In the genomic region with DNA sequence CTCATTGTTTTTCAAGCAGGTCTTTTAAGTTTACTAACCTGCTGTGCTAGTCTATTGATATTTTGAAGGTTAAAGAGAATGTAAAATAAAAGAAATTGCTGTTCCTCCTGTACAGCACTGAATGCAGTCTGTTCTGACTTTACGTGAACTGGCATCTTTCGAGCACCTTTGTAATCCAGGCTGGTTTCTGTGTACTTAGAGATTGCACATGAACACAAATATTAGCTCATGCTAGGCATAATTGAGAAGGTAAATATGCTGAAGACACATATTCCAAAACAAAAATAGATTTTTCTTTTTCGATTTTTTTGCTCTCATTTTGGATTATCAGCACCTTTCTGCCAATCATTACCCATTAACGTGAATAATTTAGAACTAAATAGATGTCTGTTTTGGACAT, we compare ENCODE assay signal across 11 mouse cellular contexts. TPM values are rescaled to one million over a fixed set of nuclear protein-coding genes. Genes with fewer than 3 reads are reported as not detected.
A peak's percentile ranks its signal among the peaks of the same experiment; 100 is the strongest.
DNase-seq lines count a peak whose midpoint lies in the region; ATAC-seq and TF ChIP-seq lines count a peak whose summit lies in the region.
"Had no signal": no experiment of that assay in that cellular context is flagged by ENCODE, and none has a peak within 500 bp of the region (broad histone marks: within the 10 kb centered on the region; RNA-seq: fewer than 3 reads in every experiment).

No protein-coding gene starts in this region.

- no peak for ATAC-seq in heart, embryonic 15.5 days (replicated peaks; ENCODE audit: insufficient number of reproducible peaks, insufficient read depth, low FRiP score, low read depth)
- ATAC-seq in lung, embryonic 16.5 days (ENCODE audit: low read depth), result no peak
- ATAC-seq in limb, embryonic 12.5 days (ENCODE audit: insufficient number of reproducible peaks, insufficient read depth, low FRiP score, low TSS enrichment, low read depth), result no peak
- ATAC-seq in neural tube, embryonic 14.5 days (ENCODE audit: low read depth), result no peak

- no peak for TF ChIP-seq CTCF in lung, adult 2 months (IDR thresholded peaks at IDR 0.05; ENCODE audit: insufficient read depth, low read length)

- peaks cover 28% of the 10 kb centered on the region for H3K4me1 ChIP-seq in heart, embryonic 15.5 days (replicated peaks)
- peaks cover 25% of the 10 kb centered on the region for H3K4me1 ChIP-seq in lung, embryonic 16.5 days (replicated peaks; ENCODE audit: control insufficient read depth, insufficient read depth, low read length)
- peaks cover 8% of the 10 kb centered on the region for H3K4me1 ChIP-seq in lung, adult 2 months (ENCODE audit: control insufficient read depth, insufficient read depth, low read length)
- peaks cover 21% of the 10 kb centered on the region for H3K4me1 ChIP-seq in limb, embryonic 12.5 days (replicated peaks)
- H3K4me1 ChIP-seq in neural tube, embryonic 14.5 days (ENCODE audit: control insufficient read depth, insufficient read depth, low read length), result peaks cover 14% of the 10 kb centered on the region; the same call in 1 of the 2 replicates

- no peak overlapping the region for H3K4me3 ChIP-seq in heart, embryonic 15.5 days
- H3K4me3 ChIP-seq in lung, embryonic 16.5 days (ENCODE audit: low read length), result no peak overlapping the region
- H3K4me3 ChIP-seq in lung, adult 2 months (replicated peaks; ENCODE audit: extremely low read depth, low read depth, low read length), result no peak overlapping the region
- H3K4me3 ChIP-seq in limb, embryonic 12.5 days (replicated peaks), result no peak overlapping the region
- peak overlapping the region; percentile 4; the same call in 1 of the 2 replicates for H3K4me3 ChIP-seq in neural tube, embryonic 14.5 days (ENCODE audit: low read depth, low read length)

- DNase-seq in heart, adult 9 months (ENCODE audit: low spot score in 2 of 2), result no peak
- no peak for DNase-seq in lung, adult 2 months
- DNase-seq in layer of hippocampus, postnatal 25 days (ENCODE audit: extremely low spot score in 1 of 2, low spot score in 1 of 2), result no peak
- DNase-seq: cerebellum, adult 9-11 months; thymus, postnatal 4 days had no signal

- 79% methylated on average over 4 of the region's 4 CpGs for WGBS in heart, embryonic 15.5 days
- 71% methylated on average over 4 of the region's 4 CpGs for WGBS in lung, embryonic 16.5 days
- 67% methylated on average over 4 of the region's 4 CpGs for WGBS in lung, adult 2 months
- 89% methylated on average over 4 of the region's 4 CpGs for WGBS in limb, embryonic 12.5 days
- WGBS in neural tube, embryonic 14.5 days, result 92% methylated on average over 4 of the region's 4 CpGs

- TF ChIP-seq POLR2A in lung, adult 2 months (IDR thresholded peaks at IDR 0.05; ENCODE audit: borderline replicate concordance, extremely low read depth, low read depth, low read length), result no peak

- H3K9ac ChIP-seq in heart, embryonic 15.5 days, result no peak overlapping the region
- H3K9ac ChIP-seq in lung, embryonic 16.5 days (ENCODE audit: low read length), result no peak overlapping the region
- no peak overlapping the region for H3K9ac ChIP-seq in limb, embryonic 12.5 days (replicated peaks)
- no peak overlapping the region for H3K9ac ChIP-seq in neural tube, embryonic 14.5 days (replicated peaks; ENCODE audit: low read depth, low read length)

- peak overlapping the region; percentile 76; the same call in 1 of the 2 replicates for H3K4me2 ChIP-seq in heart, embryonic 15.5 days
- H3K4me2 ChIP-seq in lung, embryonic 16.5 days (ENCODE audit: low read depth, low read length), result peak overlapping the region; percentile 8; the same call in 1 of the 2 replicates
- H3K4me2 ChIP-seq in limb, embryonic 12.5 days, result peak overlapping the region; percentile 80; the same call in 1 of the 2 replicates
- no peak overlapping the region for H3K4me2 ChIP-seq in neural tube, embryonic 14.5 days (ENCODE audit: low read depth, low read length)

- no peaks in the 10 kb centered on the region for H3K27me3 ChIP-seq in heart, embryonic 15.5 days
- no peaks in the 10 kb centered on the region for H3K27me3 ChIP-seq in lung, embryonic 16.5 days (ENCODE audit: control insufficient read depth, insufficient read depth, low read depth, low read length)
- H3K27me3 ChIP-seq in limb, embryonic 12.5 days, result no peaks in the 10 kb centered on the region
- no peaks in the 10 kb centered on the region for H3K27me3 ChIP-seq in neural tube, embryonic 14.5 days (ENCODE audit: control insufficient read depth, insufficient read depth, low read length)
- H3K27me3 ChIP-seq: neural tube, embryonic 12.5 days had no signal

- H3K27ac ChIP-seq in heart, embryonic 15.5 days, result no peak overlapping the region
- H3K27ac ChIP-seq in lung, embryonic 16.5 days (ENCODE audit: low read length), result no peak overlapping the region
- no peak overlapping the region for H3K27ac ChIP-seq in limb, embryonic 12.5 days
- no peak overlapping the region for H3K27ac ChIP-seq in neural tube, embryonic 14.5 days (ENCODE audit: low read depth, low read length)
- H3K27ac ChIP-seq: neural tube, embryonic 12.5 days had no signal

- H3K36me3 ChIP-seq in heart, embryonic 15.5 days, result no peaks in the 10 kb centered on the region
- H3K36me3 ChIP-seq in lung, embryonic 16.5 days (ENCODE audit: control insufficient read depth, insufficient read depth, low read length), result 0 out of 2 replicates have a peak, but pooled peaks cover 4% of the 10 kb centered on the region
- H3K36me3 ChIP-seq in limb, embryonic 12.5 days, result peaks cover 5% of the 10 kb centered on the region; the same call in 1 of the 2 replicates
- no peaks in the 10 kb centered on the region for H3K36me3 ChIP-seq in neural tube, embryonic 14.5 days (ENCODE audit: control insufficient read depth, insufficient read depth, low read length)
- H3K36me3 ChIP-seq: neural tube, embryonic 12.5 days had no signal

- H3K9me3 ChIP-seq in heart, embryonic 15.5 days (replicated peaks), result no peaks in the 10 kb centered on the region
- H3K9me3 ChIP-seq in lung, embryonic 16.5 days (ENCODE audit: control insufficient read depth, low read length), result no peaks in the 10 kb centered on the region
- no peaks in the 10 kb centered on the region for H3K9me3 ChIP-seq in limb, embryonic 12.5 days
- no peaks in the 10 kb centered on the region for H3K9me3 ChIP-seq in neural tube, embryonic 14.5 days (ENCODE audit: control insufficient read depth, low read length)
- H3K9me3 ChIP-seq: neural tube, embryonic 12.5 days had no signal

RNA-seq across cellular contexts. Expression of a gene that starts 1.8 kb away (rescaled TPM):
- polyA plus RNA-seq in heart, embryonic 15.5 days (2015; fragmentation: Nextera tagmentation; extraction: Ambion mirVana), result 20.1 and 24.5 TPM in 2 replicates
- polyA plus RNA-seq in lung, embryonic 16.5 days (2015; fragmentation: Nextera tagmentation; extraction: Ambion mirVana), result 18.8 and 22.9 TPM in 2 replicates
- 25.6 and 38.7 TPM in 2 replicates for polyA plus RNA-seq in lung, adult 2 months (2012; rRNA removed)
- 18.7 and 23.3 TPM in 2 replicates for polyA plus RNA-seq in limb, embryonic 12.5 days (2016; fragmentation: Nextera tagmentation; extraction: Ambion mirVana)
- polyA plus RNA-seq in neural tube, embryonic 14.5 days (2014; fragmentation: Nextera tagmentation; extraction: Ambion mirVana), result 4.6 and 8.3 TPM in 2 replicates
- 10 to 100 TPM; 31.9 to 33.6 TPM for total RNA-seq in layer of hippocampus, postnatal 25 days (2021)

RNA-seq across cellular contexts. Expression of a gene that starts 47.9 kb away (rescaled TPM):
- polyA plus RNA-seq in heart, embryonic 15.5 days (2015; fragmentation: Nextera tagmentation; extraction: Ambion mirVana), result 38.3 and 40.2 TPM in 2 replicates
- 39.6 and 39.8 TPM in 2 replicates for polyA plus RNA-seq in lung, embryonic 16.5 days (2015; fragmentation: Nextera tagmentation; extraction: Ambion mirVana)
- polyA plus RNA-seq in lung, adult 2 months (2012; rRNA removed), result 3.6 and 4.7 TPM in 2 replicates
- 36.5 and 38.9 TPM in 2 replicates for polyA plus RNA-seq in limb, embryonic 12.5 days (2016; fragmentation: Nextera tagmentation; extraction: Ambion mirVana)
- 45.6 and 51.0 TPM in 2 replicates for polyA plus RNA-seq in neural tube, embryonic 14.5 days (2014; fragmentation: Nextera tagmentation; extraction: Ambion mirVana)
- total RNA-seq in layer of hippocampus, postnatal 25 days (2021), result 10 to 100 TPM; 42.2 to 45.0 TPM

RNA-seq across cellular contexts. Expression of a gene that starts 55.7 kb away (rescaled TPM):
- 8.5 and 11.2 TPM in 2 replicates for polyA plus RNA-seq in heart, embryonic 15.5 days (2015; fragmentation: Nextera tagmentation; extraction: Ambion mirVana)
- 13.0 and 14.0 TPM in 2 replicates for polyA plus RNA-seq in lung, embryonic 16.5 days (2015; fragmentation: Nextera tagmentation; extraction: Ambion mirVana)
- polyA plus RNA-seq in lung, adult 2 months (2012; rRNA removed), result 8.0 and 10.5 TPM in 2 replicates
- polyA plus RNA-seq in limb, embryonic 12.5 days (2016; fragmentation: Nextera tagmentation; extraction: Ambion mirVana), result 31.3 and 34.0 TPM in 2 replicates
- 10.9 and 11.6 TPM in 2 replicates for polyA plus RNA-seq in neural tube, embryonic 14.5 days (2014; fragmentation: Nextera tagmentation; extraction: Ambion mirVana)
- total RNA-seq in layer of hippocampus, postnatal 25 days (2021), result 1 to 10 TPM; 3.8 to 4.4 TPM
- total RNA-seq: megakaryocyte-erythroid progenitor cell, adult 5-6 weeks had no signal
